Mouse (Mus musculus) liver, embryonic 13.5 days (tissue): Measurements from ENCODE around the gene Oxct2a. TPM values are rescaled to one million over a fixed set of nuclear protein-coding genes. Genes with fewer than 3 reads are reported as not detected.
"Not testable (repeated sequence)": the region's sequence is repeated elsewhere in the genome, so short reads cannot be mapped to it uniquely, and the experiment has no call there.

Experiments used
- ATAC-seq: fragments of 200-750 bp; cut with Nextera tagmentation; 2 replicates; pipeline ENCODE4 v1.8.0; 2017; ENCODE audit warnings: low read depth, mild to moderate bottlenecking, moderate number of reproducible peaks, moderate library complexity
- DNase-seq: peaks from one replicate; pipeline ENCODE4 v3.0.0; 2022
- H3K27ac ChIP-seq: fragments of 300-500 bp; sonication (generic); 2 replicates; pipeline ENCODE4 v1.5.1; 2015; ENCODE audit warnings: moderate library complexity, mild to moderate bottlenecking, inconsistent platforms
- H3K27me3 ChIP-seq: fragments of 300-500 bp; sonication (generic); 2 replicates; pipeline ENCODE4 v1.6.1; 2015; ENCODE audit warnings: mild to moderate bottlenecking, inconsistent platforms
- H3K36me3 ChIP-seq: fragments of 300-500 bp; sonication (generic); 2 replicates; pipeline ENCODE4 v1.6.1; 2015; ENCODE audit warnings: mild to moderate bottlenecking, inconsistent platforms
- H3K4me1 ChIP-seq: fragments of 300-500 bp; sonication (generic); replicated peaks from 2 replicates; pipeline ENCODE4 v1.6.1; 2015; ENCODE audit warnings: inconsistent platforms
- H3K4me2 ChIP-seq: fragments of 300-500 bp; sonication (generic); 2 replicates; pipeline ENCODE4 v1.6.1; 2015; ENCODE audit warnings: inconsistent platforms, mild to moderate bottlenecking, moderate library complexity
- H3K4me3 ChIP-seq: fragments of 300-500 bp; sonication (generic); replicated peaks from 2 replicates; pipeline ENCODE4 v1.5.1; 2015; ENCODE audit warnings: mild to moderate bottlenecking, inconsistent platforms
- H3K9ac ChIP-seq: fragments of 300-500 bp; sonication (generic); 2 replicates; pipeline ENCODE4 v1.6.1; 2015; ENCODE audit warnings: mild to moderate bottlenecking, inconsistent platforms
- H3K9me3 ChIP-seq: fragments of 300-500 bp; sonication (generic); replicated peaks from 2 replicates; pipeline ENCODE4 v1.6.1; 2016; ENCODE audit warnings: inconsistent platforms
- WGBS: fragments of 180-500 bp; shearing (Covaris S2); methylation state at CpG from one replicate; pipeline ENCODE4 v1.1.7; 2015; ENCODE audit not compliant: insufficient replicate concordance; 5-methylcytosine and 5-hydroxymethylcytosine counted together
- polyA plus RNA-seq: library from polyadenylated mRNA; unstranded; fragments of >200 nt; fragmentation: Nextera tagmentation; extraction: Ambion mirVana; gene quantifications from 2 replicates; pipeline ENCODE4 v1.2.1, GENCODE M21; 2015

Gene Oxct2a
- polyA plus RNA-seq, 1 experiment from 2014 or later, result 0.06 TPM

- Histone ChIP-seq H3K27me3 (no peaks in the 10 kb centered on the region), H3K36me3 (peaks cover under 1% of the 10 kb centered on the region; the same call in 1 of the 2 replicates), H3K27ac (no peak overlapping the region), H3K9me3 (no peaks in the 10 kb centered on the region), H3K4me1 (peaks cover 21% of the 10 kb centered on the region; the same call in 1 of the 2 replicates), H3K4me2 (no peak overlapping the region), H3K9ac (no peak overlapping the region), H3K4me3 (no peak overlapping the region)
- DNase-seq (no peak), ATAC-seq (no peak)
- 66% methylated on average over 7 of the region's 7 CpGs for WGBS
These were observed 11.6 kb downstream of the Oxct2a start for GRCm38 (mm10) chr4:123311845-123312244.

- no peak for ATAC-seq
- Histone ChIP-seq H3K9ac (no peak overlapping the region), H3K36me3 (peaks cover 23% of the 10 kb centered on the region), H3K4me3 (no peak overlapping the region), H3K4me1 (peaks cover 22% of the 10 kb centered on the region; the same call in 1 of the 2 replicates), H3K27ac (no peak overlapping the region), H3K9me3 (no peaks in the 10 kb centered on the region), H3K27me3 (no peaks in the 10 kb centered on the region), H3K4me2 (no peak overlapping the region)
- 37% methylated on average over 3 of the region's 3 CpGs for WGBS
- no peak for DNase-seq
These were observed 15.1 kb downstream of the Oxct2a start for GRCm38 (mm10) chr4:123308292-123308691.

DNA sequence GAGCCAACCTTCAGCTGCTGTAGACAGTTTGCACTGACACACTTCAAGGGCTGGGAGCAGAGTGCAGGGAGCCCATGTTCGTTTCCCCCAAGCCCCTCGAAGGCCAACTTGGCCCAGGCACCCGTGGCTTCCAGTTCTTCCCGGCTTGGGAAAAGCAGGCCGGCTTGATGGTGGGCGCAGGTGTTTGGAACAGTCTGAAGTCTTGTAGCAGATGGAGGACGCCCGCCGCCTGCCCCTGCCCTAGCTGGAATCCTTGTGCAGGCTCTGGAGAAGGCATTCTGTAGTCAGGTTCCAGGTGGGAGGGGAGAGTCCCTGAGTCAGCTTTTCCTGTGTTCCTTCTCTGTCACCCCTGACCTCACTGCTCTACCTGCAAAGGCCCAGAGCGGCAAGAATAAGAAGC, 16.4 kb downstream of the Oxct2a start:
- H3K27me3 ChIP-seq, result no peaks in the 10 kb centered on the region
- H3K9me3 ChIP-seq, result 0 out of 2 replicates have a peak, but pooled peaks cover 4% of the 10 kb centered on the region
- DNase-seq (no peak), ATAC-seq (no peak)
- WGBS, result 86% methylated on average over 10 of the region's 10 CpGs
- H3K4me1 ChIP-seq, result peaks cover 11% of the 10 kb centered on the region; the same call in 1 of the 2 replicates
- no peak overlapping the region for H3K4me2 ChIP-seq
- no peak overlapping the region for H3K27ac ChIP-seq
- no peak overlapping the region for H3K9ac ChIP-seq
- no peak overlapping the region for H3K4me3 ChIP-seq
- H3K36me3 ChIP-seq, result peaks cover 36% of the 10 kb centered on the region

GRCm38 (mm10) chr4:123305789-123306188, 17.6 kb downstream of the Oxct2a start:
- 12% methylated on average over 3 of the region's 3 CpGs for WGBS
- ATAC-seq (peak; percentile 54), DNase-seq (no peak)
- Histone ChIP-seq H3K4me1 (peaks cover 11% of the 10 kb centered on the region; the same call in 1 of the 2 replicates), H3K4me2 (no peak overlapping the region), H3K36me3 (peaks cover 48% of the 10 kb centered on the region), H3K9ac (no peak overlapping the region), H3K27ac (peak overlapping the region; percentile 38; the same call in 1 of the 2 replicates), H3K27me3 (no peaks in the 10 kb centered on the region), H3K4me3 (no peak overlapping the region), H3K9me3 (0 out of 2 replicates have a peak, but pooled peaks cover 4% of the 10 kb centered on the region)

GRCm38 (mm10) chr4:123298980-123299670, 24.3 kb downstream of the Oxct2a start:
- Histone ChIP-seq H3K4me3 (no peak overlapping the region), H3K36me3 (peaks cover 99% of the 10 kb centered on the region), H3K4me2 (no peak overlapping the region), H3K27me3 (no peaks in the 10 kb centered on the region), H3K27ac (0 out of 2 replicates have a peak overlapping the region, but pooled peaks have one; percentile 21), H3K9me3 (0 out of 2 replicates have a peak, but pooled peaks cover 4% of the 10 kb centered on the region), H3K4me1 (0 out of 2 replicates have a peak, but pooled peaks cover 3% of the 10 kb centered on the region), H3K9ac (no peak overlapping the region)
- ATAC-seq (no peak), DNase-seq (no peak)
- WGBS, result 89% methylated on average over 11 of the region's 11 CpGs

DNA sequence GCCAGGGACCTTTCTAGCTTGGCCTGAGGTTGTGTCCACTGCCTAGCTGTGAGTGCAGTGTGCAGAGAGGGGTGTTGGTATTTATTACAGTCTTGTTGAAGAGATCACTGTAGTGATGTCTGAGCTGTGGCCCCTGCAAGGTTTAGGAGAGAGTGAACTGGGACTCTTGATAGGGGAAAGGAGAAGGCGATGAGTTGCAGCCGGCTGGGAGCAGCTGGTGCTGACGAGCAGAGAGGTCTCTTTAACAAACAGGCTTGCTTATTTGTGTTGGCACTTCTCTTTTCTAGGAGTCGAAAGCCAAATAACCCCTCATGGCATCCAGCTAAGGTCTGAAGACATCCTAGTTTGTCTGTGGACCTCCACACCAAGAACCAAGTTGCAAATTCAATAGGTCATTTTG, 25.2 kb downstream of the Oxct2a start:
- Histone ChIP-seq H3K9me3 (0 out of 2 replicates have a peak, but pooled peaks cover 3% of the 10 kb centered on the region), H3K4me2 (no peak overlapping the region), H3K36me3 (peaks cover 99% of the 10 kb centered on the region), H3K27me3 (no peaks in the 10 kb centered on the region), H3K27ac (no peak overlapping the region), H3K4me3 (no peak overlapping the region), H3K4me1 (0 out of 2 replicates have a peak, but pooled peaks cover 3% of the 10 kb centered on the region), H3K9ac (no peak overlapping the region)
- WGBS, result 80% methylated on average over 4 of the region's 4 CpGs
- ATAC-seq (no peak), DNase-seq (no peak)

DNA sequence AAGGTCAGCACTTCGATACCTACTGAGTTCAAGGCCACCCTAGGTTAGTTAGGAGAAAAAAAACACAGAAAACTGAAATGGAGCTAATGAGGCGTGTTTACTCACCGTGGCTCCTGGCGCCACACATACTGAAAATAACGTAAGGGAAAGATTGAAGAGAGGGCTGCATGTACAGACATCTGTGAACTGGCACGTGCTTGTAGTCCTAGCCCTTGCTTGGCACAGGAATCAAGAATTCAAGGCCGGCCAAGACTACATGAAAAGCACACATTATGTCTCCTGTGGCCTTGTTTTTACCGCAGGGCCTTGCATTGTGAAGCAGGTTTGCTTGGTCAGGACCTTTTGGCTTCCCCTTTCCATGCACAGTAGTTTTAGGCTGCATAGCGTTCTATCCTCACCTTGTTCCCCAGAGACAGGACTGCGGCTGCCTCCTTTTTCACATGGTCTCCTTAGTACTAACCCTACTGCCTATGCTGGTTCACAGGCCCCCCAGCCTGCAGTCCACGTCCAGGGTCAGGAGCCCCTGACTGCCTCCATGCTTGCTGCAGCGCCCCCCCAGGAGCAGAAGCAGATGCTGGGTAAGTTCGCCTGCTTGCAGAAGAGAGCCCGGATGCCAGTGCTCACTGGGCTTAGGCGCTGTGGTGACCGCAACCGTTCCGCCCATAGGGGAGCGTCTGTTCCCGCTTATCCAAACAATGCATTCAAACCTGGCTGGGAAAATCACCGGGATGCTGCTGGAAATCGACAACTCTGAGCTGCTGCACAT, 26.1 kb downstream of the Oxct2a start:
- DNase-seq (no peak), ATAC-seq (no peak)
- no peaks in the 10 kb centered on the region for H3K9me3 ChIP-seq
- no peak overlapping the region for H3K4me3 ChIP-seq
- H3K27ac ChIP-seq, result no peak overlapping the region
- H3K4me2 ChIP-seq, result no peak overlapping the region
- H3K27me3 ChIP-seq, result no peaks in the 10 kb centered on the region
- WGBS, result 95% methylated on average over 22 of the region's 22 CpGs
- H3K36me3 ChIP-seq, result peaks cover 99% of the 10 kb centered on the region
- 0 out of 2 replicates have a peak, but pooled peaks cover 3% of the 10 kb centered on the region for H3K4me1 ChIP-seq
- no peak overlapping the region for H3K9ac ChIP-seq

DNA sequence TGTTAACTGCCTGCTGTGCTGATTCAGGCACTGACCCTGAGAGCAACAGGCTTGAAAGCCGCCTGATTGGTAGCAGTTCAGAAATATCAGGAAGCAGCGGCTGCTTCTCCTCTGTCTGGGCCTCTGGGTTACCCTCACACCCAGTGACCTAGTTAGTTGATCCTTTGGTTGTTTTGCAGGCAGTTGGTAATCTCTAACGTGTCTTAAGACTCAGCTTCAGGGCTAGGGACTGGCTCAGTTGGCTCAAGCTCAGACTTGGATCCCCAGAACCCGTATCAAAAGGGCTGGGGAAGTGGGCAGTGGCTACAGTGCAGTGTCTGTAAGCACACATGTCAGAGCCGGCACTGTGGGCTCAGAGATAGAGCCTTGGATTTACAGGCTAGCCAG, 27.3 kb downstream of the Oxct2a start:
- Histone ChIP-seq H3K9me3 (no peaks in the 10 kb centered on the region), H3K27ac (peak overlapping the region; percentile 16; the same call in 1 of the 2 replicates), H3K4me2 (no peak overlapping the region), H3K4me3 (no peak overlapping the region), H3K4me1 (peaks cover 11% of the 10 kb centered on the region), H3K9ac (no peak overlapping the region), H3K36me3 (peaks cover 99% of the 10 kb centered on the region), H3K27me3 (no peaks in the 10 kb centered on the region)
- no peak for ATAC-seq
- DNase-seq, result no peak
- WGBS, result 77% methylated on average over 5 of the region's 5 CpGs

GRCm38 (mm10) chr4:123295516-123296147, 27.8 kb downstream of the Oxct2a start:
- Histone ChIP-seq H3K27me3 (no peaks in the 10 kb centered on the region), H3K36me3 (peaks cover 99% of the 10 kb centered on the region), H3K4me3 (no peak overlapping the region), H3K9ac (no peak overlapping the region), H3K27ac (no peak overlapping the region), H3K9me3 (no peaks in the 10 kb centered on the region), H3K4me1 (peaks cover 11% of the 10 kb centered on the region), H3K4me2 (no peak overlapping the region)
- DNase-seq (no peak), ATAC-seq (no peak)
- 92% methylated on average over 21 of the region's 21 CpGs for WGBS

DNA sequence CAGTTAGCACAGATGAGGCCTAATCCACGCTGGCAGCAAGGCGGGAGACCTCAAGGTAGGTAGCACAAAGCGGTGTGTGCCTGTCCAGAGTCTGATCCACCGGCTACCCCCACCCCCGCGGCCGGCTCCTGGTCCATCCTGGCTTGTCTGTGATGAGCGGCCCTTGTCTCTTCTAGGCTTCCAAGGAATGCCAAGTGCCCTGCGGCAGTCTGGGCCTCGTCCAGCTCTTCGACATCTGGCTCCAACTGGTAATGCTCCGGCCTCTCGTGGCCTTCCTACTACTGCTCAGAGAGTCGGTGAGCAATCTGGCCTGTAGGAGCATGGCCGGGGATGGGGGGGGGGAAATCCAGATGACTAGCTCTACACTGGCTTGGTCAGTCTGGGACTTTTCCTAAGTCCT, 28.4 kb downstream of the Oxct2a start:
- not testable (repeated sequence) for H3K27ac ChIP-seq, DNase-seq, ATAC-seq, H3K27me3 ChIP-seq, H3K4me2 ChIP-seq, H3K9me3 ChIP-seq, H3K9ac ChIP-seq, H3K4me3 ChIP-seq
- 93% methylated on average over 15 of the region's 15 CpGs for WGBS
- H3K36me3 ChIP-seq, result peaks cover 99% of the 10 kb centered on the region
- H3K4me1 ChIP-seq, result peaks cover 11% of the 10 kb centered on the region
